Mouse (Mus musculus) inflammation-experienced regulatory T-cells, adult 6 months (primary cell): ENCODE results near the gene Vgll4. TPM values are rescaled to one million over a fixed set of nuclear protein-coding genes. Genes with fewer than 3 reads are reported as not detected.

Source experiments
- ATAC-seq: one replicate; pipeline ENCODE4 v1.8.0; 2017
- polyA plus RNA-seq, 3 experiments: library from polyadenylated mRNA; unstranded; fragments of 100-300 nt; shearing (Covaris generic); gene quantifications; one replicate each; pipeline ENCODE4 v1.2.1; 2017

Vgll4 gene
- polyA plus RNA-seq, 3 experiments from 2014 or later: 118 to 183 (median 152) TPM

GRCm38 (mm10) chr6:114917770-114918635, 51.8 kb downstream of the Vgll4 start:
- peak; percentile 35 for ATAC-seq

GRCm38 (mm10) chr6:114917129-114917528, 52.7 kb downstream of the Vgll4 start:
- no peak for ATAC-seq

DNA sequence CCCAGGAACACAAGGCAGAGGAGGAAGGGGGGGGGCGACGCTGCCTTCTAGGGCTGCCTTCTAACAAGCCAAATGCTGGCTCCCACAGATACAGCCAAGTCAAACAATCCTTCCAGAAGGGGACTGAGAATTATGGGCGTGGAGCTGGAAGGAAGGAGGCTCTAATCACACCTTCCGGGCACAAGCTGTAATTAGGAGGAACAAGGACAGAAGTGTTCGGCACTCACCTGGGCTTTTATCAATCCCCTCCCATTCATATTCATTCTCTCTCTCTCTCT, 53.1 kb downstream of the Vgll4 start:
- ATAC-seq: no peak

DNA sequence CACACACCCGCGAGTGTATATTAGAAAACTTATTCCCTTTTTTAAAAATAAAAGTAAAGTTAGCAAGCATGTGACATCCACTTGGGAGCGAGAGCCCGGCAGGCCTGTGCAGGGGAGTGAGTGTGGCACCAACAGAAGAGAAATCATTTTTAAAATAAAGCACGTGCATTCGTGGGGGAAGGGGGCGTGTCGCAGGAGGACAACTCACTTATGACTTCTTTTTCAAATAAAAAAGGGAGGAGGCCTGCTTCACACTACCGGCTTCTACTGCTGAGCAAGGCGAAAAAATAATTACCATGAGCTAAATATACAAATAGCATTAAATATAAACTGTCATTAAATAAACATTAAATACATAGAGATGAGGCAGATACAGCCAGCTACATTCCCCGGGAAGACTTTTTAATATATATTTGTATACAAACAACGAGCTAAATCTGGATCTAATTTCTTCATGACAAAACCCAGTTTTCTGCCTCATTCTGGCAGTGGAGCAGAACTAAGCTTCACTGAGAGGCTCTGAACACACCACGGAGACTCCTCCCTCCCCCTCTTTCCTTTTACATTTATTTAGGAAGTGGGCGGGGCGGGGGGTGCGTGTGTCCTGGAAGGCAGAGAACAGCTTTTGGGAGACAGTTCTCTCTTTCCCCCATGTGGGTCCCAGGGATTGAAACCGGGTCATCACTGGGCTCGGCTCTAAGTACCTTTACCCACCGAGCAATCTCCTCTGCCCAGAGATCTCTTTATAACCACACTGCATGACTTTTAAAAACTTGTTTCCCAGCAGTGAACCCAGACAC, 53.7 kb downstream of the Vgll4 start:
- no peak for ATAC-seq

GRCm38 (mm10) chr6:114914041-114914716, 55.6 kb downstream of the Vgll4 start:
- ATAC-seq: no peak

- ATAC-seq: no peak
These were observed 56.7 kb downstream of the Vgll4 start for GRCm38 (mm10) chr6:114913142-114913541.

DNA sequence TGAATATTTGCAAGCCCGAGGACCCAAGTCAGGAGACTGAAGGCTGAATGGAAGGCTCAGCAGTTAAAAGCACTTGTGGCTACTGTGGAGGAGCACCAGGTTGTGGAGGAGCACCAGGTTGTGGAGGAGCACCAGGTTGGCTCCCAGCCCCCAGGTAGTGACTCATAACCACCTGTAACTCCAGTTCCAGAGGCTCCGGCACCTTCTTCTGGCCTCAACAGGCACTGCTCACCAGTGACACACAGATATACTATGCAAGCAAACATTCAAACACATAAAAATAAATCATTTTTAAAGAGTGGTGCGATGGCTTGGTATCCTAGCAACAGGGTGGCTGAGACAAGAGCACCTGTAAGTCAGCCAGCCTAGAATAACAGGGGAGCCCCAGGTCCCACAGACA, 58.3 kb downstream of the Vgll4 start:
- ATAC-seq: no peak

DNA sequence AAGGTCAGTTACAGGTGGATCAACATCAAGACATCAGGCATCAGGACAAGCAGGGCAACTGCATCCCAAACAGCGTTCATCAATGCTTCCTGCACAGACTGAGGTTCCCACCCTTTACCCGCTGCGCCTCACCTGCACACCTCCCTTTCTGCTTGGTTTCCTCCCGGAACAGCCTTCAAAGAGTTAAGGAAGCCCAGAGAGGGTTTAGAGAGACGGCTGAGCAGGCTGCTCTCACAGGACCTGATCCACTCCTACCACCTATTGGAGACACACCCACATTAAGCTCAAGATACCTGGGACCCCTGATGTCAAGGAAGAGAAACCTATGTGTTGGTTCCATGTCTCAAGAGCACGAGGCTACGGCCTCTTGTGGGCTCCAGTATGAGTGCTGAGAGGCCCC, 60.0 kb downstream of the Vgll4 start:
- ATAC-seq: peak; percentile 22

DNA sequence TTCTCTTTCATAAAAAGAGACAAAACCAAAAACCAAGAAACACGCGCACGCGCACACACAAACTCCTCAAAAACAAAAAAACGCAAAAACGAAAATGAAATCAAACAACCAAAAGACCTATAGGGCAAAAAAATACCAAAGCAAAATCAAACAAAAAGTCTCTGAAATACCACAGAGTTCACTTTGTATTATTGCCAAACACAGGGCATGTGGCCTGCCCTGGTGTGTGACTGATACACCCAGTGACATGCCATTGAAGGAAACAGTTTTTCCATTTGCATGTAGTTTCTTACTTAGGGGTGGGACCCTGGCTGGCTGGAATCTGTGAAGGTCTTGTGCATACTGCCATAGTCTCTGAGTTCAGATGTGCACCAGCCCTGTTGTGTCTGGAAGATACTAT, 62.3 kb downstream of the Vgll4 start:
- peak; percentile 70 for ATAC-seq

GRCm38 (mm10) chr6:114906209-114906608, 63.6 kb downstream of the Vgll4 start:
- no peak for ATAC-seq

DNA sequence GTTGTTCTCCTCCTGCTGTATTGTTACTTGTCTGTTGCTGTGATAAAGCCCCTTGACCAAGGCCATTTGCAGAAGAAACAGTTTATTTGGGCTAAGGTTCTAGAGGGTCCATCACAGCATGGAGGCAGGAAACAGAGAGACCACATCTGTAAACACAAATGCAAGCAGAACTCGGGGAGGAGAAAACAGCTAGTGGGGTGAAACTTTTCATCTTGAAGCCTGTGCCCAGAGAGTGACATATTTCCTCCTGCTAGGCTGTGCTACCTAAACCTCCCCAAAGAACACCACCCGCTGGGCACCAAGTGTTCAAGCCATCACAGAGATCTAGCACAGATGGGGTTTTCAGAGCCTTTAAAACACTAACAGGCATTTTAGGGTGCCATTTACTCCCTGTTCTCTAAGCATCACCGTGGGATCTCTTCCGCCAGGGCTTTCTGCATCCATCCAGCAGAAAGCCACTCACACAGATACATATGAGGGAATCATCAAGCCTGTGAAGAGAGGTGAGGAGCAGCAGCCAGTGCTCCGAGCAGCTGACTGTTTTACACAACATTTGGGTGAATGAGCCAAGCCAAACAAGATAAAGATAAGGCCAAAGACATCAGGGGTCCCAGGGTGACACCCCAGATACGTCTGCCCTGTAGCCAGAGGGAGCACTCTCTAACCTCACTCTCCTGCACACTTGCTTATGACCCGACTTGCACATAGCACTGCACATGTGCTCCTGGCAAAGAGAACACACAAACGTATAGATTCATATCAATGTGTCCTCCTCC, 64.4 kb downstream of the Vgll4 start:
- peak; percentile 8 for ATAC-seq

DNA sequence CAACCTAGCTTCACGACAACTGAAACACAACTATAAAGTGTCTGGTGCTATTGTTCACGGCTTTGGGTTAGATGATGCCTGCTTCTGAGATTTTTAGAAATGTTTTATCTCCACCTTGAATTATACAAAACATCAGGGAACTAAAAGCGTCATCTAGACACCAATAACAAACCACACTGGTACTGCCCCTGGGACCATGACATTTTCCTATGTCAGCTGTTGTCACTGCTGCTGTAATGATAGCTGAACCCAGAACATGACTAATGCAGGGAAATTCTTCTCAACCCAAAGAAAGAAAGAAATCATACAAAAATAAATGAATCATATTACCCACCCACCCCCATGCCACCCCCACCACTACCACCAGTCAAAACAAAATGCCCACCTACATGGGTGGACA, 65.0 kb downstream of the Vgll4 start:
- peak; percentile 33 for ATAC-seq

- peak; percentile 8 for ATAC-seq
These were observed 65.6 kb downstream of the Vgll4 start for GRCm38 (mm10) chr6:114904233-114904632.

- ATAC-seq: no peak
These were observed 67.9 kb downstream of the Vgll4 start for GRCm38 (mm10) chr6:114901921-114902320.

DNA sequence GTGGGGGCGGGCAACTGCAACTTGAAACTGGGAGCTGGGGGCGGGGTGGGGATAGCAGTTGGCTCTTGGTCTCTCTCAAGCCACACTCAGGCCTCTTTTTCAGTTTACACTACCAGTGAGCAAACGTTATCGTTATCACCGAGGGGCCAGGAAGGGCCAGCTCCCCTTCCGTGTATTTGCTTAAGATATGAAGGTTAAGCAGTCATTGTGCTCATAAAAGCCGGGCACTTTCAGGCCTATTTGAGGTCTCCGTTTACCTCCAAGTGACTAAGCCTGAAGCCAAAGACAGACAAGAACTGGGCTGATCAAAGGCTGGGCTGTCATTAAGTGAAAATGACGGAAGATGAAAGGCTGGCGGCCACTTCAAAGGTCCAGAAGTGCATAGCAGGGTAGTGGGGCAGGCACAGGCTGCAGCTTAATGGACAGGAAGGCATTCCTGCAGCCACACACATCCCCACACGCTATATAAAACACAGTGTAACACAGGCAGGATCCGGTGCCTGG, 68.4 kb downstream of the Vgll4 start:
- no peak for ATAC-seq

GRCm38 (mm10) chr6:114900194-114900593, 69.6 kb downstream of the Vgll4 start:
- no peak for ATAC-seq

- peak; percentile 60 for ATAC-seq
These were observed 70.1 kb downstream of the Vgll4 start for GRCm38 (mm10) chr6:114899652-114900051.

- ATAC-seq: peak; percentile 22
These were observed 70.8 kb downstream of the Vgll4 start for GRCm38 (mm10) chr6:114898949-114899348.

DNA sequence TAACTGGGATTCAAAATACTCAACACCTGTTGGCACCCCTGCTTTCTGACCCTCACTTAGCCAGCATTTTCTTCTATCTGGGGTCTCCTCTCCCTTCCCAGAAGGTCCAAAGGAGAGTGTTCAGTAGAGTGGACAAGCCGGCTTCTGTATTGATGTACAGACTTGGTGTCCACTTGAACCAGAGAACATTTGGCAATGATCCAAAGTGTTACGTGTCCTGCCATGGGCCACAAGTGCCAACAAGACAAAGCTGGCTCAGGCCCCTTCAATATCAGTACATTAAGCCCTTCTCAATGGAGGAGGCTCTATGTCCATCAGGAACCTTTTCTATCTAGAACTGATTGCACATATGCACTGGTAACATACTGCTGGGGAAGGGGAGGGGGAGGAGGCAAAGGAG, 73.5 kb downstream of the Vgll4 start:
- no peak for ATAC-seq

GRCm38 (mm10) chr6:114895191-114895590, 74.6 kb downstream of the Vgll4 start:
- ATAC-seq: no peak

- peak; percentile 32 for ATAC-seq
These were observed 75.2 kb downstream of the Vgll4 start for GRCm38 (mm10) chr6:114894548-114895106.
